Mouse (Mus musculus): ENCODE data around the gene Naaa. TPM values are rescaled to one million over a fixed set of nuclear protein-coding genes. Genes with fewer than 3 reads are reported as not detected.

The Naaa gene
- polyA plus RNA-seq, 1 experiment = 32.1 TPM

- 81% methylated on average over 7 of the region's 7 CpGs for WGBS
- no peak overlapping the region for H3K4me3 ChIP-seq (replicated peaks; ENCODE audit: insufficient read depth, low read depth, low read length)
- no peaks in the 10 kb centered on the region for H3K4me1 ChIP-seq (ENCODE audit: control insufficient read depth, insufficient read depth, low read length)
- H3K27ac ChIP-seq (ENCODE audit: insufficient read depth, low read length) = no peak overlapping the region
- TF ChIP-seq CTCF (IDR thresholded peaks at IDR 0.05; ENCODE audit: borderline replicate concordance, insufficient read depth, low read depth, low read length) (no peak), POLR2A (IDR thresholded peaks at IDR 0.05; ENCODE audit: borderline replicate concordance, insufficient read depth, low read length) (no peak)
- H3K27me3 ChIP-seq (ENCODE audit: control insufficient read depth, insufficient read depth, low read length) = no peaks in the 10 kb centered on the region
- DNase-seq = no peak
Observed at GRCm38 (mm10) chr5:92227782-92228181, 50.2 kb downstream of the Naaa start.

- no peak overlapping the region for H3K4me3 ChIP-seq (replicated peaks; ENCODE audit: insufficient read depth, low read depth, low read length)
- no peak for TF ChIP-seq CTCF (IDR thresholded peaks at IDR 0.05; ENCODE audit: borderline replicate concordance, insufficient read depth, low read depth, low read length)
- no peak for TF ChIP-seq POLR2A (IDR thresholded peaks at IDR 0.05; ENCODE audit: borderline replicate concordance, insufficient read depth, low read length)
- H3K27ac ChIP-seq (ENCODE audit: insufficient read depth, low read length) = no peak overlapping the region
- 73% methylated on average over 8 of the region's 8 CpGs for WGBS
- peak; percentile 29 to 57 for DNase-seq
- H3K4me1 ChIP-seq (ENCODE audit: control insufficient read depth, insufficient read depth, low read length) = 0 out of 2 replicates have a peak, but pooled peaks cover 2% of the 10 kb centered on the region
- no peaks in the 10 kb centered on the region for H3K27me3 ChIP-seq (ENCODE audit: control insufficient read depth, insufficient read depth, low read length)
Observed at GRCm38 (mm10) chr5:92220287-92220902, 57.6 kb downstream of the Naaa start.

DNA sequence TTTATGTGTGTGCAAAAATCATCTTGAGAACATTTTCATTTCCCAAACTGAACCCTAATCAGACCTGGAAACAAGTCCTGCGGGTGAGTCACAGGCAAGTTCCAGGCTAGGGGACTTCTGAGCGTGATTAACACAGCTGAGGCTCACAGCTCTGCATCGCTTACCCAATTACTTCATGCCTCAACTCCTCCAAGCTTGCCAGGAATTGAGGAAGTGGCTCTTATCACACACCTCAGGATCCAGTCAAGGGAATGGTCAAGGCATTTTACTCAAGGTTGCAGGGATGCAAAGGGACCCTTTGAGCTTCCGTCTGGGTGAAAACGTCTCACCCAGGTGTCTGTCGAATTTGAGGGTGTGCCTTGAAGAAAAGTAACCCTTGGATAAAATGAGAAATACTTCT, 58.1 kb downstream of the Naaa start:
- Histone ChIP-seq H3K27ac (ENCODE audit: insufficient read depth, low read length) (no peak overlapping the region), H3K4me3 (replicated peaks; ENCODE audit: insufficient read depth, low read depth, low read length) (no peak overlapping the region), H3K4me1 (ENCODE audit: control insufficient read depth, insufficient read depth, low read length) (0 out of 2 replicates have a peak, but pooled peaks cover 2% of the 10 kb centered on the region), H3K27me3 (ENCODE audit: control insufficient read depth, insufficient read depth, low read length) (no peaks in the 10 kb centered on the region)
- WGBS = 46% methylated on average over 6 of the region's 6 CpGs
- no peak for TF ChIP-seq POLR2A (IDR thresholded peaks at IDR 0.05; ENCODE audit: borderline replicate concordance, insufficient read depth, low read length)
- no peak for TF ChIP-seq CTCF (IDR thresholded peaks at IDR 0.05; ENCODE audit: borderline replicate concordance, insufficient read depth, low read depth, low read length)
- peak in 1 of 2 experiments; percentile 44 for DNase-seq

- DNase-seq = no peak
- TF ChIP-seq POLR2A (IDR thresholded peaks at IDR 0.05; ENCODE audit: borderline replicate concordance, insufficient read depth, low read length) = no peak
- no peak for TF ChIP-seq CTCF (IDR thresholded peaks at IDR 0.05; ENCODE audit: borderline replicate concordance, insufficient read depth, low read depth, low read length)
- 39% methylated on average over 17 of the region's 17 CpGs for WGBS
- H3K4me3 ChIP-seq (replicated peaks; ENCODE audit: insufficient read depth, low read depth, low read length) = no peak overlapping the region
- H3K4me1 ChIP-seq (ENCODE audit: control insufficient read depth, insufficient read depth, low read length) = 0 out of 2 replicates have a peak, but pooled peaks cover 2% of the 10 kb centered on the region
- no peak overlapping the region for H3K27ac ChIP-seq (ENCODE audit: insufficient read depth, low read length)
- no peaks in the 10 kb centered on the region for H3K27me3 ChIP-seq (ENCODE audit: control insufficient read depth, insufficient read depth, low read length)
Observed at GRCm38 (mm10) chr5:92218915-92219793, 58.8 kb downstream of the Naaa start.

DNA sequence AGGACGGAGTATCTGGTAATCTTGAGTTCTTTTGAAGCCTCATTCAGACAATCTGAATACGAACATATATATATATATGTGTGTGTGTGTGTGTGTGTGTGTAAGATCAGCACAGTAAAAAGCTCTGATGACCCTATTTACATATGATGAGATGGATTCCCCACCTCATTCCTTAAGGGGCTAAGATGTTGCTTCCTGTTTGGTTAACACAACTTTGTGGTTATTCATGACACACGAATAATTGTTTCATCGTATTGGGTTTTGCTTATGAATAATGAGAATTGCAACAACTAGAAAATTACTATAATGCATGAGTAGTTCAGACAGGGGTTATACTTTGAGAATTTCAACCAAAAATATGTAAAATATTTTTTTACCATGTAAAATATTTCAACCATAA, 62.7 kb downstream of the Naaa start, which contains the start of gene U90926:
Gene U90926, minus strand, starts transcription at position 101 of the 400 bp plus-strand sequence.
- DNase-seq = no peak
- Histone ChIP-seq H3K4me1 (ENCODE audit: control insufficient read depth, insufficient read depth, low read length) (no peaks in the 10 kb centered on the region), H3K4me3 (replicated peaks; ENCODE audit: insufficient read depth, low read depth, low read length) (no peak within 1 kb of the TSS), H3K27me3 (ENCODE audit: control insufficient read depth, insufficient read depth, low read length) (no peaks in the 10 kb centered on the region), H3K27ac (ENCODE audit: insufficient read depth, low read length) (no peak within 1 kb of the TSS)
- TF ChIP-seq CTCF (IDR thresholded peaks at IDR 0.05; ENCODE audit: borderline replicate concordance, insufficient read depth, low read depth, low read length) (no peak), POLR2A (IDR thresholded peaks at IDR 0.05; ENCODE audit: borderline replicate concordance, insufficient read depth, low read length) (no peak)
- 88% methylated on average over 4 of the region's 4 CpGs for WGBS

DNA sequence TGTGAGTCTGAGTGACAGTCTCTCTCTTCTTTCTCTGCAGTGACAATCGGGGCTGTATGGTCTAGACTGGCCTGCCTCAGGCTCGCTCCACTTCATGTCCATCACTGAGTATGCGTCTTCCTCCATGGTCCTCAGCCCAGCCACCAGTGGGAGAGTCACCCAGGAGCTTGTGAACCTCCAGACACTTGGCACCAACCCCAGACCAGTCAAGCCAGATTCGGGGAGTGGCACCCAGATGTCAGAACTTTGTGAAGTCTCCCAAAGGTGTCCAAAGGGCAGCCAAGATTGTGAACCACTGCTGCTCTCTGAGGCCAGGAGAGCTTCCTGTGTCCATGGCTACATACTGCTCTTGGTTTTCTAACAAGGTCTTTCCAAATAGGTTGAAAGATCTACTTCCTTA, 65.7 kb downstream of the Naaa start:
- Histone ChIP-seq H3K27ac (ENCODE audit: insufficient read depth, low read length) (no peak overlapping the region), H3K4me3 (replicated peaks; ENCODE audit: insufficient read depth, low read depth, low read length) (no peak overlapping the region), H3K4me1 (ENCODE audit: control insufficient read depth, insufficient read depth, low read length) (no peaks in the 10 kb centered on the region), H3K27me3 (ENCODE audit: control insufficient read depth, insufficient read depth, low read length) (no peaks in the 10 kb centered on the region)
- TF ChIP-seq CTCF (IDR thresholded peaks at IDR 0.05; ENCODE audit: borderline replicate concordance, insufficient read depth, low read depth, low read length) (no peak), POLR2A (IDR thresholded peaks at IDR 0.05; ENCODE audit: borderline replicate concordance, insufficient read depth, low read length) (no peak)
- WGBS = 61% methylated on average over 4 of the region's 4 CpGs
- DNase-seq = no peak

- no peak for DNase-seq
- Histone ChIP-seq H3K4me3 (replicated peaks; ENCODE audit: insufficient read depth, low read depth, low read length) (no peak overlapping the region), H3K4me1 (ENCODE audit: control insufficient read depth, insufficient read depth, low read length) (no peaks in the 10 kb centered on the region), H3K27ac (ENCODE audit: insufficient read depth, low read length) (no peak overlapping the region), H3K27me3 (ENCODE audit: control insufficient read depth, insufficient read depth, low read length) (no peaks in the 10 kb centered on the region)
- TF ChIP-seq CTCF (IDR thresholded peaks at IDR 0.05; ENCODE audit: borderline replicate concordance, insufficient read depth, low read depth, low read length) = no peak
- TF ChIP-seq POLR2A (IDR thresholded peaks at IDR 0.05; ENCODE audit: borderline replicate concordance, insufficient read depth, low read length) = no peak
- WGBS = 79% methylated on average over 8 of the region's 8 CpGs
Observed at GRCm38 (mm10) chr5:92210205-92210604, 67.8 kb downstream of the Naaa start.

Other genes starting within 250 kb of the Naaa start
- gene Cdkl2, start 234.3 kb downstream of the Naaa start, polyA plus RNA-seq (2012; rRNA removed) = 9.1 and 11.1 TPM in 2 replicates
- 123 and 125 TPM in 2 replicates for gene G3bp2, start 194.5 kb downstream of the Naaa start, polyA plus RNA-seq (2012; rRNA removed)
- gene Uso1, start 140.2 kb downstream of the Naaa start, polyA plus RNA-seq (2012; rRNA removed) = 55.2 and 59.3 TPM in 2 replicates
- gene U90926, start 62.8 kb downstream of the Naaa start, polyA plus RNA-seq (2012; rRNA removed) = not detected in 2 replicates
- gene Ppef2, start 21.9 kb downstream of the Naaa start, polyA plus RNA-seq (2012; rRNA removed) = 2.1 and 2.7 TPM in 2 replicates
- gene Sdad1, start 32.3 kb upstream of the Naaa start, polyA plus RNA-seq (2012; rRNA removed) = 15.3 and 15.6 TPM in 2 replicates
- gene Cxcl9, start 49.9 kb upstream of the Naaa start, polyA plus RNA-seq (2012; rRNA removed) = 0.17 TPM in 1 of 2 replicates, not detected in the other
- gene Art3, start 53.7 kb upstream of the Naaa start, polyA plus RNA-seq (2012; rRNA removed) = 12.8 and 17.8 TPM in 2 replicates
- 0.64 and 0.65 TPM in 2 replicates for gene Cxcl10, start 70.7 kb upstream of the Naaa start, polyA plus RNA-seq (2012; rRNA removed)
- gene Nup54, start 157.0 kb upstream of the Naaa start, polyA plus RNA-seq (2012; rRNA removed) = 33.0 and 36.9 TPM in 2 replicates
- 67.3 and 72.1 TPM in 2 replicates for gene Scarb2, start 228.7 kb upstream of the Naaa start, polyA plus RNA-seq (2012; rRNA removed)

Measured in cerebellum, adult 2 months (tissue).